Mouse (Mus musculus) E14TG2a.4 (cell line): Measurements from ENCODE around the gene Snrk.
"Not testable (repeated sequence)": the region's sequence is repeated elsewhere in the genome, so short reads cannot be mapped to it uniquely, and the experiment has no call there.

ENCODE experiments used
- H3K27me3 ChIP-seq: 2 replicates; pipeline ENCODE4 v1.6.1; 2014; ENCODE audit warnings: low read length, control low read depth; ENCODE audit not compliant: insufficient read depth
- H3K36me3 ChIP-seq: 2 replicates; pipeline ENCODE4 v1.6.1; 2014; ENCODE audit warnings: low read length, control low read depth; ENCODE audit not compliant: insufficient read depth
- H3K4me1 ChIP-seq: replicated peaks from 2 replicates; pipeline ENCODE4 v1.6.1; 2014; ENCODE audit warnings: low read depth, low read length, control low read depth
- H3K4me3 ChIP-seq: replicated peaks from 2 replicates; pipeline ENCODE4 v1.5.1; 2014; ENCODE audit warnings: mild to moderate bottlenecking, low read length
- H3K9me3 ChIP-seq: 2 replicates; pipeline ENCODE4 v1.6.1; 2014; ENCODE audit warnings: low read length, control low read depth
- CTCF ChIP-seq: conservative IDR thresholded peaks from 2 replicates; pipeline ENCODE4 v1.5.1; 2014; ENCODE audit warnings: low read length
- NANOG ChIP-seq: IDR thresholded peaks from 2 replicates; pipeline ENCODE4 v1.6.1; 2014; ENCODE audit warnings: borderline replicate concordance, low read length, mixed read lengths
- POU5F1 ChIP-seq: IDR thresholded peaks from 2 replicates; pipeline ENCODE4 v1.6.1; 2014; ENCODE audit warnings: low read length, borderline replicate concordance

Snrk gene

GRCm38 (mm10) chr9:122155193-122155592 is 38.1 kb downstream of the Snrk start:
- TF ChIP-seq POU5F1 (no peak), CTCF (no peak), NANOG (no peak)
- H3K27me3 ChIP-seq = no peaks in the 10 kb centered on the region
- H3K9me3 ChIP-seq = peaks cover 3% of the 10 kb centered on the region; the same call in 1 of the 2 replicates
- H3K36me3 ChIP-seq = peaks cover 2% of the 10 kb centered on the region
- no peak overlapping the region for H3K4me3 ChIP-seq
- no peaks in the 10 kb centered on the region for H3K4me1 ChIP-seq

- Histone ChIP-seq H3K27me3 (no peaks in the 10 kb centered on the region), H3K4me3 (no peak overlapping the region), H3K9me3 (peaks cover 10% of the 10 kb centered on the region), H3K36me3 (peaks cover 12% of the 10 kb centered on the region), H3K4me1 (no peaks in the 10 kb centered on the region)
- TF ChIP-seq CTCF (peak; percentile 58), POU5F1 (no peak)
Measured at GRCm38 (mm10) chr9:122156389-122157078, 39.5 kb downstream of the Snrk start.

GRCm38 (mm10) chr9:122157079-122157441 is 40.0 kb downstream of the Snrk start:
- Histone ChIP-seq H3K4me3 (no peak overlapping the region), H3K27me3 (no peaks in the 10 kb centered on the region), H3K4me1 (no peaks in the 10 kb centered on the region), H3K36me3 (peaks cover 12% of the 10 kb centered on the region), H3K9me3 (peaks cover 10% of the 10 kb centered on the region)
- no peak for TF ChIP-seq NANOG
- no peak for TF ChIP-seq POU5F1
- TF ChIP-seq CTCF = no peak

- Histone ChIP-seq H3K27me3 (peaks cover 12% of the 10 kb centered on the region), H3K9me3 (peaks cover 14% of the 10 kb centered on the region), H3K4me3 (no peak overlapping the region), H3K36me3 (peaks cover 25% of the 10 kb centered on the region), H3K4me1 (peaks cover 9% of the 10 kb centered on the region; the same call in 1 of the 2 replicates)
- TF ChIP-seq POU5F1 (no peak), CTCF (no peak), NANOG (no peak)
Measured at GRCm38 (mm10) chr9:122164535-122164934, 47.5 kb downstream of the Snrk start.

- peaks cover 13% of the 10 kb centered on the region for H3K36me3 ChIP-seq
- H3K4me3 ChIP-seq, H3K9me3 ChIP-seq, H3K4me1 ChIP-seq: not testable (repeated sequence)
- peaks cover 12% of the 10 kb centered on the region for H3K27me3 ChIP-seq
Measured at GRCm38 (mm10) chr9:122167719-122168118, 50.7 kb downstream of the Snrk start.

- Histone ChIP-seq H3K27me3 (peaks cover 12% of the 10 kb centered on the region), H3K4me1 (peaks cover 9% of the 10 kb centered on the region; the same call in 1 of the 2 replicates), H3K9me3 (no peaks in the 10 kb centered on the region), H3K36me3 (0 out of 2 replicates have a peak, but pooled peaks cover 3% of the 10 kb centered on the region), H3K4me3 (no peak overlapping the region)
- TF ChIP-seq NANOG = no peak
- no peak for TF ChIP-seq CTCF
- no peak for TF ChIP-seq POU5F1
Measured at GRCm38 (mm10) chr9:122169901-122170300, 52.8 kb downstream of the Snrk start.

GRCm38 (mm10) chr9:122172612-122173186 is 55.6 kb downstream of the Snrk start:
- no peaks in the 10 kb centered on the region for H3K27me3 ChIP-seq
- H3K36me3 ChIP-seq = no peaks in the 10 kb centered on the region
- TF ChIP-seq POU5F1 (no peak), CTCF (no peak), NANOG (no peak)
- H3K4me3 ChIP-seq = no peak overlapping the region
- H3K4me1 ChIP-seq = no peaks in the 10 kb centered on the region
- H3K9me3 ChIP-seq = no peaks in the 10 kb centered on the region

GRCm38 (mm10) chr9:122173405-122174233 is 56.6 kb downstream of the Snrk start:
- Histone ChIP-seq H3K27me3 (no peaks in the 10 kb centered on the region), H3K4me3 (no peak overlapping the region), H3K9me3 (no peaks in the 10 kb centered on the region), H3K36me3 (no peaks in the 10 kb centered on the region), H3K4me1 (no peaks in the 10 kb centered on the region)
- TF ChIP-seq POU5F1 = no peak
- no peak for TF ChIP-seq CTCF
- no peak for TF ChIP-seq NANOG
